Mouse (Mus musculus) bone marrow, adult 2 months (tissue): Measurements from ENCODE around the gene Nphs1.

ENCODE experiments used
- CTCF ChIP-seq: fragments of 200-500 bp; IDR thresholded peaks from 2 replicates; pipeline ENCODE4 v1.5.1; 2011; ENCODE audit warnings: low read length, control low read depth; ENCODE audit not compliant: control insufficient read depth, insufficient read depth
- POLR2A ChIP-seq: fragments of 200-500 bp; IDR thresholded peaks from 2 replicates; pipeline ENCODE4 v1.6.1; 2011; ENCODE audit warnings: low read depth, mild to moderate bottlenecking, control low read depth, low read length, borderline replicate concordance; ENCODE audit not compliant: control insufficient read depth

- TF ChIP-seq POLR2A = no peak
- no peak for TF ChIP-seq CTCF
Observed at GRCm38 (mm10) chr7:30408639-30409038, 49.5 kb upstream of the Nphs1 start.
